Mouse (Mus musculus) limb, embryonic 12.5 days (tissue): ENCODE measurements at regions not wholly inside any gene's neighbourhood (a gene's known extent, or its start where the extent isn't known, plus 50 kb on each side); places are given as distances from the start of the nearest gene placed in this dataset.

Experiments
- ATAC-seq: fragments of 200-750 bp; cut with Nextera tagmentation; 2 replicates; pipeline ENCODE4 v1.8.0; 2017; ENCODE audit warnings: low read depth, moderate TSS enrichment; ENCODE audit not compliant: insufficient number of reproducible peaks, insufficient read depth, low FRiP score, low TSS enrichment
- H3K27ac ChIP-seq: fragments of 300-500 bp; sonication (generic); 2 replicates; pipeline ENCODE4 v1.5.1; 2016; ENCODE audit warnings: mild to moderate bottlenecking, moderate library complexity
- H3K27me3 ChIP-seq: fragments of 300-500 bp; sonication (generic); 2 replicates; pipeline ENCODE4 v1.6.1; 2016; ENCODE audit warnings: mild to moderate bottlenecking, moderate library complexity
- H3K36me3 ChIP-seq: fragments of 300-500 bp; sonication (generic); 2 replicates; pipeline ENCODE4 v1.6.1; 2016; ENCODE audit warnings: mild to moderate bottlenecking, moderate library complexity
- H3K4me1 ChIP-seq: fragments of 300-500 bp; sonication (generic); replicated peaks from 2 replicates; pipeline ENCODE4 v1.6.1; 2016
- H3K4me2 ChIP-seq: fragments of 300-500 bp; sonication (generic); 2 replicates; pipeline ENCODE4 v1.6.1; 2016; ENCODE audit warnings: mild to moderate bottlenecking, moderate library complexity
- H3K4me3 ChIP-seq: fragments of 300-500 bp; sonication (generic); replicated peaks from 2 replicates; pipeline ENCODE4 v1.5.1; 2016; ENCODE audit warnings: mild to moderate bottlenecking
- H3K9ac ChIP-seq: fragments of 300-500 bp; sonication (generic); replicated peaks from 2 replicates; pipeline ENCODE4 v1.6.1; 2016; ENCODE audit warnings: mild to moderate bottlenecking, moderate library complexity
- H3K9me3 ChIP-seq: fragments of 300-500 bp; sonication (generic); 2 replicates; pipeline ENCODE4 v1.6.1; 2016; ENCODE audit warnings: mild to moderate bottlenecking, moderate library complexity
- WGBS: fragments of 180-500 bp; shearing (Covaris S2); methylation state at CpG from one replicate; pipeline ENCODE4 v1.1.7; 2016; 5-methylcytosine and 5-hydroxymethylcytosine counted together

DNA sequence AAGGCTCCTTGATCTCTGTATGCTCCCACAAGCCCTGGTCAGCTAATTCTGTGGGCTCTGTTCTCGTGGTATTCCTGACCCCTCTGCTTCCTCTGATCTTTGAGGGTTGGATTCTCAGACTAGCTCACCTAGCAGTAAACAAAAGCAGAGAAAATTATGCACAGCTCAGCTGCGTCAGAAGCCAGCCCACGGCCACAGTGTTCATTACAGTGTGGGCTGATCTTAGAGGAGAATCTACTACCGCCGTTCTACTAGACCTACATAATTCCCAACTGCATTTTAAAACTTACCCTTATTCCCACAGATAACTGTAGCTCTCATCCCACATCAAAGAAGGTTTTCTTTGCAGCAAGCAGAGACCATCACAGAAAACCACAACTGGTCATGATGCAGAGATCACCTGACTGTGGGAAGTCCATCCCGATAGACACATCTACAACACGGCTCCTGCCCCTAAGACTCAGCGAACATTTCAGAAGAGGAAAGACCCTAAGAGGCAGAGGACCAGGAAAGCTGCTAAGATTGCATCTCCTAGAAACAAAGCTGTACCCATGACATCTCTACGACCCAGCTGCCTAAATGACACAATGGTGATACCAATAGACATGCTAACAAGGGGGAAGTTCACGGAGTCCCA, 49.8 kb upstream of the Ralgps2 start:
- Histone ChIP-seq H3K4me2 (no peak overlapping the region), H3K27me3 (no peaks in the 10 kb centered on the region), H3K27ac (no peak overlapping the region), H3K4me3 (no peak overlapping the region), H3K9me3 (no peaks in the 10 kb centered on the region), H3K9ac (no peak overlapping the region), H3K4me1 (peaks cover 11% of the 10 kb centered on the region), H3K36me3 (no peaks in the 10 kb centered on the region)
- 77% methylated on average over 10 of the region's 10 CpGs for WGBS
- no peak for ATAC-seq
